Mouse (Mus musculus): ENCODE data around the gene Fosl1. TPM values are rescaled to one million over a fixed set of nuclear protein-coding genes. Genes with fewer than 3 reads are reported as not detected.

Fosl1 gene
- polyA plus RNA-seq, 1 experiment, result 146 TPM

GRCm38 (mm10) chr19:5503687-5504086 lies 56.3 kb downstream of the Fosl1 start, which contains the start of gene 1700020D05Rik:
1700020D05Rik (minus strand) TSS chr19:5503787.
- H3K4me3 ChIP-seq (ENCODE audit: insufficient read depth, poor library complexity, severe bottlenecking), result no peak within 1 kb of the TSS
- H3K79me2 ChIP-seq (ENCODE audit: control insufficient read depth, insufficient read depth), result no peaks in the 10 kb centered on the region
- H3ac ChIP-seq (ENCODE audit: control insufficient read depth, insufficient read length, low read depth), result no peak within 1 kb of the TSS
- H3K27me3 ChIP-seq (ENCODE audit: control insufficient read depth, insufficient read depth, insufficient read length), result no peaks in the 10 kb centered on the region
- H3K36me3 ChIP-seq (ENCODE audit: control insufficient read depth, insufficient read depth), result no peaks in the 10 kb centered on the region
- no peaks in the 10 kb centered on the region for H3K79me3 ChIP-seq (ENCODE audit: low read depth)
- no peak for TF ChIP-seq MAX (IDR thresholded peaks at IDR 0.05)
- no peak for TF ChIP-seq FOSL1 (IDR thresholded peaks at IDR 0.05; ENCODE audit: insufficient read depth, low read length, poor library complexity, severe bottlenecking)

Other genes starting within 250 kb of the Fosl1 start
- 10.1 TPM for gene Pacs1, start 174.4 kb upstream of the Fosl1 start, polyA plus RNA-seq (2012; fragmentation: generic; extraction: Trizol)
- 149 TPM for gene Sf3b2, start 152.1 kb upstream of the Fosl1 start, polyA plus RNA-seq (2012; fragmentation: generic; extraction: Trizol)
- not detected for gene Gal3st3, start 149.2 kb upstream of the Fosl1 start, polyA plus RNA-seq (2012; fragmentation: generic; extraction: Trizol)
- not detected for gene Catsper1, start 111.8 kb upstream of the Fosl1 start, polyA plus RNA-seq (2012; fragmentation: generic; extraction: Trizol)
- 85.8 TPM for gene Cst6, start 98.0 kb upstream of the Fosl1 start, polyA plus RNA-seq (2012; fragmentation: generic; extraction: Trizol)
- 48.5 TPM for gene Eif1ad, start 80.8 kb upstream of the Fosl1 start, polyA plus RNA-seq (2012; fragmentation: generic; extraction: Trizol)
- 506 TPM for gene Banf1, start 80.4 kb upstream of the Fosl1 start, polyA plus RNA-seq (2012; fragmentation: generic; extraction: Trizol)
- gene Sart1, start 58.8 kb upstream of the Fosl1 start, polyA plus RNA-seq (2012; fragmentation: generic; extraction: Trizol), result 68.5 TPM
- 0.02 TPM for gene Tsga10ip, start 45.0 kb upstream of the Fosl1 start, polyA plus RNA-seq (2012; fragmentation: generic; extraction: Trizol)
- 428 TPM for gene Drap1, start 22.6 kb upstream of the Fosl1 start, polyA plus RNA-seq (2012; fragmentation: generic; extraction: Trizol)
- 90.3 TPM for gene AI837181, start 22.4 kb upstream of the Fosl1 start, polyA plus RNA-seq (2012; fragmentation: generic; extraction: Trizol)
- 30.5 TPM for gene Ccdc85b, start 10.3 kb downstream of the Fosl1 start, polyA plus RNA-seq (2012; fragmentation: generic; extraction: Trizol)
- 83.7 TPM for gene Fibp, start 13.1 kb downstream of the Fosl1 start, polyA plus RNA-seq (2012; fragmentation: generic; extraction: Trizol)
- gene Ctsw, start 21.0 kb downstream of the Fosl1 start, polyA plus RNA-seq (2012; fragmentation: generic; extraction: Trizol), result 4.8 TPM
- gene Efemp2, start 26.4 kb downstream of the Fosl1 start, polyA plus RNA-seq (2012; fragmentation: generic; extraction: Trizol), result 177 TPM
- gene Mus81, start 40.9 kb downstream of the Fosl1 start, polyA plus RNA-seq (2012; fragmentation: generic; extraction: Trizol), result 50.3 TPM
- gene Cfl1, start 42.9 kb downstream of the Fosl1 start, polyA plus RNA-seq (2012; fragmentation: generic; extraction: Trizol), result 2,315 TPM
- 0.15 TPM for gene 1700020D05Rik, start 56.2 kb downstream of the Fosl1 start, polyA plus RNA-seq (2012; fragmentation: generic; extraction: Trizol)
- 1.1 TPM for gene Snx32, start 63.0 kb downstream of the Fosl1 start, polyA plus RNA-seq (2012; fragmentation: generic; extraction: Trizol)
- not detected for gene Ovol1, start 113.1 kb downstream of the Fosl1 start, polyA plus RNA-seq (2012; fragmentation: generic; extraction: Trizol)
- gene Ap5b1, start 120.5 kb downstream of the Fosl1 start, polyA plus RNA-seq (2012; fragmentation: generic; extraction: Trizol), result 3.9 TPM
- 77.8 TPM for gene Rnaseh2c, start 154.3 kb downstream of the Fosl1 start, polyA plus RNA-seq (2012; fragmentation: generic; extraction: Trizol)
- 48.4 TPM for gene Kat5, start 162.7 kb downstream of the Fosl1 start, polyA plus RNA-seq (2012; fragmentation: generic; extraction: Trizol)
- 56.5 TPM for gene Rela, start 189.9 kb downstream of the Fosl1 start, polyA plus RNA-seq (2012; fragmentation: generic; extraction: Trizol)
- 22.9 TPM for gene Sipa1, start 216.2 kb downstream of the Fosl1 start, polyA plus RNA-seq (2012; fragmentation: generic; extraction: Trizol)
- gene Map3k11, start 241.2 kb downstream of the Fosl1 start, polyA plus RNA-seq (2012; fragmentation: generic; extraction: Trizol), result 24.2 TPM
- gene Pcnx3, start 241.4 kb downstream of the Fosl1 start, polyA plus RNA-seq (2012; fragmentation: generic; extraction: Trizol), result 28.0 TPM